Mouse (Mus musculus) C2C12 (cell line): ENCODE measurements around the gene Hoxb8.

Experiments
- CTCF ChIP-seq: IDR thresholded peaks from one replicate; pipeline ENCODE4 v1.5.1; 2011; ENCODE audit not compliant: control insufficient read depth, insufficient read depth, insufficient read length
- FOSL1 ChIP-seq: IDR thresholded peaks from one replicate; pipeline ENCODE4 v1.8.0; 2011; ENCODE audit warnings: mild to moderate bottlenecking, low read length; ENCODE audit not compliant: poor library complexity, insufficient read depth, severe bottlenecking
- MAX ChIP-seq: IDR thresholded peaks from one replicate; pipeline ENCODE4 v1.6.1; 2011; ENCODE audit warnings: mild to moderate bottlenecking, control low read depth
- MYOG ChIP-seq: IDR thresholded peaks from one replicate; pipeline ENCODE4 v1.6.1; 2011; ENCODE audit not compliant: control insufficient read depth, insufficient read length; ENCODE audit errors: extremely low read depth
- USF1 ChIP-seq: IDR thresholded peaks from one replicate; pipeline ENCODE4 v1.6.1; 2011; ENCODE audit warnings: low read depth, mild to moderate bottlenecking, control low read depth, moderate library complexity

- TF ChIP-seq CTCF (no peak), MAX (no peak), USF1 (no peak), FOSL1 (no peak), MYOG (no peak)
These were observed 15.7 kb downstream of the Hoxb8 start for GRCm38 (mm10) chr11:96297428-96297827.
